Mouse (Mus musculus): ENCODE results near the gene Baat. TPM values are rescaled to one million over a fixed set of nuclear protein-coding genes. Genes with fewer than 3 reads are reported as not detected.

Gene Baat
- 0.12 TPM in 1 of 2 replicates, not detected in the other for polyA plus RNA-seq (2015; fragmentation: Nextera tagmentation; extraction: Ambion mirVana)

DNA sequence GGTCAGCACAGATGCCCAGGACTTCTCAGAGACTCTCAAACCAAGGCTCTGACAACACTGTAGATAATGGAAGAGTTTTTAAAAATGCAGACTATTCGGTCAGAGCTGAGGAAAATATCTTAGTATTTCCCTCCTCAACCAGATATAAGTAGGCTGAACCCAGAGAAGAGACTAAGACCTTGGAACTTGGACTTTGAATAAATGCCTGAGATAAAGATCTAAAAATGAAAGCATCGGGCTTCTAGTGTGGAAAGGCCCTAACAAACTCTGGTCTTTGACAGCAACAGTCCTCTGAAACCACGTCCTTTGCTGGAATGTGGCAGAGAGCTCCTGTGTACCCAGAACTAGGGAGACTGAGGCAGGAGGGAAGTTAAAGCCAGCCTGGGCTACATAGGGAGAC is at the start of gene Baat:
Gene Baat (minus strand): TSS at position 172 of the 400 bp plus-strand sequence.
- H3K4me3 ChIP-seq = no peak within 1 kb of the TSS
- H3K36me3 ChIP-seq = no peaks in the 10 kb centered on the region
- H3K27me3 ChIP-seq = no peaks in the 10 kb centered on the region
- no peak within 1 kb of the TSS for H3K9ac ChIP-seq
- 66% methylated on average over 3 of the region's 3 CpGs for WGBS
- no peak for ATAC-seq (ENCODE audit: insufficient number of reproducible peaks, low FRiP score, low TSS enrichment, low read depth)
- H3K9me3 ChIP-seq = no peaks in the 10 kb centered on the region
- H3K4me2 ChIP-seq = no peak within 1 kb of the TSS
- H3K27ac ChIP-seq = no peak within 1 kb of the TSS
- H3K4me1 ChIP-seq = no peaks in the 10 kb centered on the region

DNA sequence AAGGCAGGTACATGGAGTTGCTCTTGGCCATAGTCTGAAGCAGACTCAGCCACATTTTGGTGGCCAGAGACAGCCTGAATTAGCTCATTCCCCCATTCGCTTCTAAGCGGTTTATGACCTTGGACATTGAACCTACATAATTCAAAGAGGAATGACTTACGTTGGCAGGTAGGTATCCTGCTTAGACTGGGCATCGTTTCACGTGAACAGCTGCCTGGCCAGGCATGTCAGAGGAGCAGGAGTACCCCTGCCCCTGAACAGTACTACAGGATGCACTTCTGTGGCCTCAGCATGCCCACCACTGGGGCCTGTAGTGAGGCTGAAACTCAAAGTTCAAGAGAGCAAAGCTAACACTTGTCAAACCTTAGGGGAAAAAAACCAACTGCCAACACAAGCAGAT is 47.0 kb upstream of the Baat start:
- H3K27ac ChIP-seq = no peak overlapping the region
- H3K4me2 ChIP-seq = no peak overlapping the region
- no peak for ATAC-seq (ENCODE audit: insufficient number of reproducible peaks, low FRiP score, low TSS enrichment, low read depth)
- 69% methylated on average over 5 of the region's 5 CpGs for WGBS
- no peaks in the 10 kb centered on the region for H3K9me3 ChIP-seq
- H3K4me1 ChIP-seq = no peaks in the 10 kb centered on the region
- H3K27me3 ChIP-seq = no peaks in the 10 kb centered on the region
- H3K36me3 ChIP-seq = no peaks in the 10 kb centered on the region
- no peak overlapping the region for H3K4me3 ChIP-seq
- no peak overlapping the region for H3K9ac ChIP-seq

DNA sequence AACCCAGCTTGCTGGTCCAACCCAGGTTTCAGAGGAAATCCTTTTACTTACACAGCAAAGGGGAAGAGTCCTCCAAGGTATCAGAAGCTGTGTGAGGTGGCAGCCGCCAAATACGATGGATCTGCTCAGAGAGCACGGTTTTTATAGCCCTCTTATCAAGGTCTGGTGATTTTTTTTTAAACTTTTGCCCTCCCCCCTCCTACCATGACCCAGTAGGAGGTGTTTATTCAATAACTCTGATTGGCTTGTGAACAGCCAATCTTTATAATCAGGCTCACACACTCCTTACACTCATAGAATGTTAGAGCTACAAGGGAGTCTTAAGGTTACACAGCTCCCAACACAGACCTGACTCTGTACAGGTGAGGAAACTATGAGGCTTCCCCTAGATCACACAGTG is 43.0 kb upstream of the Baat start, which contains the start of gene Aldob:
Gene Aldob (minus strand): TSS at position 164 of the 400 bp plus-strand sequence.
- no peak for ATAC-seq (ENCODE audit: insufficient number of reproducible peaks, low FRiP score, low TSS enrichment, low read depth)
- Histone ChIP-seq H3K9me3 (no peaks in the 10 kb centered on the region), H3K27ac (no peak within 1 kb of the TSS), H3K27me3 (no peaks in the 10 kb centered on the region), H3K36me3 (no peaks in the 10 kb centered on the region), H3K9ac (no peak within 1 kb of the TSS), H3K4me2 (no peak within 1 kb of the TSS), H3K4me3 (no peak within 1 kb of the TSS), H3K4me1 (no peaks in the 10 kb centered on the region)
- WGBS = 44% methylated on average over 3 of the region's 3 CpGs

DNA sequence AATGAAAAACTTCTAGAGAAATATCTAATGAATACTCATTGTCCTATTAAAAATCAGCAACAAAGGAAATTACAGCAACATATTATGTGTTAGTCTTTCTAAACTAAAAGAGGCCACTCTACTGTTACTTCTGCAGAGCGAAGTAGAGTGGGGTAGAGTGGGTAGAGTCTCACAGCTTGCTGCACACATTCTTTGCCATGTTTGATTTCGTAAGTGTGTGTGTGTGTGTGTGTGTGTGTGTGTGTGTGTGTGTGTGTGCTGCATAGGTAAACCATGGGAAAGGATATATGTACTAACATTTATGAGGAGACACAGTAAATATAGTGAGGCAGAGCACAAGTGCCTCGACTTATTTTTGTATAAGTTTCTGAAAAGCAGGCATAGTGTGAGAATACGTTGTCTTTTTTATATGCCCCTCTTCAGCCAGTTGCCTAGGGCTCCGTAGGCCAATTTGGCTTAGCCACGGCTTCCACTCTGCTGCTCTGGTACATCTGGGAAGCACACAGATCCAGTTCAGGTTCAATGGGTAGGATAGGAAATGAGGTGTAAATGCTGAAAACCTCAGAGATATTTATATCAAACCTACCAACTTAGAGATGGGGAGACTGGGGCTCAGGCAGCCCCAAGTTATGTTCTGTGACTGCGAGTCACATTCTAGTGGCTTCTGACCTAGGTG is 41.3 kb upstream of the Baat start:
- Histone ChIP-seq H3K36me3 (no peaks in the 10 kb centered on the region), H3K27me3 (no peaks in the 10 kb centered on the region), H3K27ac (no peak overlapping the region), H3K4me2 (no peak overlapping the region), H3K9ac (no peak overlapping the region), H3K9me3 (no peaks in the 10 kb centered on the region), H3K4me1 (no peaks in the 10 kb centered on the region), H3K4me3 (no peak overlapping the region)
- WGBS = 80% methylated on average over 7 of the region's 7 CpGs
- ATAC-seq (ENCODE audit: insufficient number of reproducible peaks, low FRiP score, low TSS enrichment, low read depth) = no peak

DNA sequence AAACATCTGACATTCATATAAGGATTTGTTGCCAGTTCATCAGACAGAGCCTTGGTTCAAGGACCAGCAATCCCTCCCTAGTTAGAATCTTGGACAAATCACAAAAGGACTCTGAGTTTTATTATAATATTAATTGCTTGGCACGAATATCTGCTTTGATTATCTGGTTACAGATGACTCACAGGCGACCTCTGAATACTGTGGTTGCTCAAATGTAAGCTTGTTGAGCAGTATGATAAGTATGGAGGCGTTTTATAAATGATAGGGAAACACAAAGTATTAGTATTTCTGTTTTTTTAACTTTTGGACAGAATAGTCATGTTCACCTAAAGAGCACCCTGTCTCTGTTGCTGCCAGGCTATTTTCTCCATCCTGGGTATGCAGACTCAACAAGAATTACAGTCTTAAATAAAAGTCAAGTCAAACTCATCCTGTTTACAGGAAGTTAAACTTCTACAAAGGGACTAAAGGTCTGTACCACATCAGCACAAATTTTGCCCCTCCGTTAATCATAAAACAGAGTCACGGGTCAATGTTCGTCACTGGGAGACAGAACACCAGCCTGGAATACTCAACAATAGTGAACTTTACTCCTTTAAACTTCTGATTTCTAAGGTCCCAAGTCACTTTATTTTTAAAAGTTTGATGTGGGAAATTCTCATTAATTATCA is 40.7 kb upstream of the Baat start:
- Histone ChIP-seq H3K27ac (no peak overlapping the region), H3K4me3 (no peak overlapping the region), H3K4me1 (no peaks in the 10 kb centered on the region), H3K9me3 (no peaks in the 10 kb centered on the region), H3K9ac (no peak overlapping the region), H3K4me2 (no peak overlapping the region), H3K27me3 (no peaks in the 10 kb centered on the region), H3K36me3 (no peaks in the 10 kb centered on the region)
- no peak for ATAC-seq (ENCODE audit: insufficient number of reproducible peaks, low FRiP score, low TSS enrichment, low read depth)
- WGBS = 70% methylated on average over 6 of the region's 6 CpGs

DNA sequence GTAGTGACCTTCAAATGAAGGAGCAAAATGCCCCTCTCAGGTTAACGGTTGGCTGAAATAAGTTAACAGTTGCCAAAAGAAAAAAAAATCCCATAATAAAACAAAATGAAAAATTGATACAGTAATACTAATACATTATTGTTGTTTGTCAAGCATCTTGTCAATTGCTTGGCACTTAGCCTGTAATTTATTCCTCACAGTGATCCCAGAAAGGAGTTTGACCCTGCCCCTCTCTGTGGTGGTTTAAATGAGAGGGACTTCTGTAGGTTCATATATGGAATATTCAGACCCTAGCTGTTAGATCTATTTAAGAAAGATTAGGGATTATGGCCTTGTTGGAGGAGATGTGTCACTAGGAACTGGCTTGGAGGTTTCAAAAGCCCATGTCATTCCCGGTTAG is 39.7 kb upstream of the Baat start:
- no peak overlapping the region for H3K4me2 ChIP-seq
- ATAC-seq (ENCODE audit: insufficient number of reproducible peaks, low FRiP score, low TSS enrichment, low read depth) = no peak
- WGBS = 77% methylated on average over 2 of the region's 2 CpGs
- no peak overlapping the region for H3K4me3 ChIP-seq
- no peaks in the 10 kb centered on the region for H3K9me3 ChIP-seq
- H3K36me3 ChIP-seq = no peaks in the 10 kb centered on the region
- no peaks in the 10 kb centered on the region for H3K4me1 ChIP-seq
- no peak overlapping the region for H3K9ac ChIP-seq
- H3K27me3 ChIP-seq = no peaks in the 10 kb centered on the region
- H3K27ac ChIP-seq = no peak overlapping the region

DNA sequence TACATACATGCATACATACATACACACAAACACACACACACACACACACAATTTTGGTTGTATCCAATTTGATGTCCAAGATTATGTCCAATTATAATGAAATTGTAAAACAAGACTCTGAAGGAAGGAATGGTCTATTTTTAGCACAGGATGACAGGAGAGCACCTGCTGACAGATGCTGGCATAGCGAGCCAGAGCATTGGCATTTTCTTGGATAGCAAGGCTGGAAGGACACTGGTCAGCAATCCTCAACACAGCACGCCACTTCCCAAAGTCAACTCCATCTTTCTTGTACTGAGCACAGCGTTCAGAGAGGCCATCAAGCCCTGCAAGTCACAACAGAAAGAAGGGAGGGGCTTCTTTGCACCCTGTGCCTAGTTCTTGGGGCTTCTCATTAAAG is 34.6 kb upstream of the Baat start:
- 74% methylated on average over 3 of the region's 3 CpGs for WGBS
- Histone ChIP-seq H3K4me3 (no peak overlapping the region), H3K9me3 (no peaks in the 10 kb centered on the region), H3K27ac (no peak overlapping the region), H3K4me1 (no peaks in the 10 kb centered on the region), H3K27me3 (no peaks in the 10 kb centered on the region), H3K36me3 (no peaks in the 10 kb centered on the region), H3K9ac (no peak overlapping the region), H3K4me2 (no peak overlapping the region)
- ATAC-seq (ENCODE audit: insufficient number of reproducible peaks, low FRiP score, low TSS enrichment, low read depth) = no peak

DNA sequence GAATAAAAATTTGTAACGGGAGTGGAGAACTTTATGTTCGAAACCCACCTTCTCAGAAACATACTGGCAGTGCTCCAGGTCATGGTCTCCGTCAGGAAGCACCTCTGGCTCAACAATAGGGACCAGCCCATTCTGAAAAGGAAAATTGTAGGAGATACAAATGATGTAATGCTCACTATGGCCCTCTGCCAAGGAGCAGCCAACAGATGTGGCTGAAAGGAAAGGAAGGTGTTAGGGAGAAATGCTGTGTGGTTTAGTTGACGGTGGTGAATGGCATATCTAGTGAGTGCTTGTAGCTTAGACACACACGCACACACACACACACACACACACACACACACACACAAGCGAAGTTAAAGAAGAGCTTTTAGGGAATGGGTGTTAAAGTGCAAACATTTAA is 33.3 kb upstream of the Baat start:
- 51% methylated on average over 6 of the region's 6 CpGs for WGBS
- H3K4me1 ChIP-seq = no peaks in the 10 kb centered on the region
- no peaks in the 10 kb centered on the region for H3K9me3 ChIP-seq
- H3K36me3 ChIP-seq = no peaks in the 10 kb centered on the region
- no peak overlapping the region for H3K4me3 ChIP-seq
- no peak overlapping the region for H3K27ac ChIP-seq
- H3K9ac ChIP-seq = no peak overlapping the region
- ATAC-seq (ENCODE audit: insufficient number of reproducible peaks, low FRiP score, low TSS enrichment, low read depth) = no peak
- no peaks in the 10 kb centered on the region for H3K27me3 ChIP-seq
- H3K4me2 ChIP-seq = no peak overlapping the region

DNA sequence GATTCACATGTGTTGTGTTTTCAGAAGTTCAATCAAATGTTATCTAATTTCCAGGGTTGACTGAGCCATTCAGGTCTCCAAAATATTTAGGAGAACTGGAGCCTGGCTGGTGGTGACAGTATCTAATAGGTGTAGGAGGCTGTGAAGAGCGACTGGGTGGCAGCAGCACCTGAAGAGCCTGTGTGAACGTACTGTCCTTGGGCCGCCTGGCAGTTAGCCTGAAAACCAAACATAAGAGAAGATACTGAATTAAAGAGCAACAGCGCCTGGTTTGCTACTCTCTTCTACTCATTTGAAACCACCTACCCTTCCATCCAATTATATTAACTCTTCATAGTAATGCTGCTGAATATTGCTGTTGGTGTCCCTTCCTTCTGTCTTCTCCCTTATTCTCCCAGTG is 30.3 kb upstream of the Baat start:
- no peaks in the 10 kb centered on the region for H3K27me3 ChIP-seq
- 82% methylated on average over 4 of the region's 4 CpGs for WGBS
- H3K4me1 ChIP-seq = no peaks in the 10 kb centered on the region
- H3K4me2 ChIP-seq = no peak overlapping the region
- no peak for ATAC-seq (ENCODE audit: insufficient number of reproducible peaks, low FRiP score, low TSS enrichment, low read depth)
- no peak overlapping the region for H3K27ac ChIP-seq
- no peak overlapping the region for H3K9ac ChIP-seq
- H3K4me3 ChIP-seq = no peak overlapping the region
- H3K36me3 ChIP-seq = peaks cover 6% of the 10 kb centered on the region; the same call in 1 of the 2 replicates
- no peaks in the 10 kb centered on the region for H3K9me3 ChIP-seq

DNA sequence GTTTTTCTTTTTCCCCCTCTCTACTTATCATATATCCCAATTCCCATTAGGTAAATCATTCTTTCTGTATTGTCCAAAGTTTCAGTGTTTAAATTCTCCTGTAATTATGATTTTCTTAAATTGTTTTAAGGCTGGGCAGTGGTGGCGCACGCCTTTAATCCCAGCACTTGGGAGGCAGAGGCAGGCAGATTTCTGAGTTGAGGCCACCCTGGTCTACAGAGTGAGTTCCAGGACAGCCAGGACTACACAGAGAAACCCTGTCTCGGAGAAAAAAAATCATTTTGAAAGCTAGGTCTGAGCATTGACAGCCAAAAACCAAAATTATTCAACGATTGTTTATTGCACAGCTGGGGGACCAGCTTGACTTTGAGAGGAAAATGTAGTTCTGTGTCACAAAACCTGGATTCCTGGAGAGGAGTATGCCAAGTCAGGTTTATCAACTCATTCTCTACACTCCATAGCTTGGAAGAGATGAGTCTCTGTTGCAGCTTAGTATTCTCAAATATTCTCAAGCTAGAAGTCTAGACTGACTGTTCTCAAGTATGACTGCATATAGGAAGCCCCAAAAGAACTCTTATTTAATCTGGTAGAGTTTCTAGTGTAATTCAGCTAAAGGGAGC is 29.4 kb upstream of the Baat start:
- 88% methylated on average over 4 of the region's 4 CpGs for WGBS
- no peak for ATAC-seq (ENCODE audit: insufficient number of reproducible peaks, low FRiP score, low TSS enrichment, low read depth)
- peaks cover 10% of the 10 kb centered on the region for H3K36me3 ChIP-seq

DNA sequence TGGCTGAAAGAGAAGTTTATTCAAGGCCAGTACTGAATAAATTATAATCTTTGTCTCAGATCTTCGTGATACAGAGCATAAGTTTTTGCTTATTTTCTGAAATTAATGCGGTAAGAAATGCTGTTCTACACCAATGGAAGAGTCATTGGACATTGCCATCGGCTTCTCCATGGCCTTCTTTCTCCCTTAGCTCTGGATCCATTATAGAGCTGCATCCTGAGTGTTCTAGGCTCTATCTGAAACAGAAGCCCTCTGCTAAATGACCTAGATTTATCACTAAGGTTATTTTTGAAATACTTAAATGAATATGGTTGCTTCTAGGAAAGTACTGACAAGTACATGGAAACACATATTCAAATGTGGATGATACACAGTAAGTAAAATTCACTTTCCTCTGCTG is 28.7 kb upstream of the Baat start:
- H3K27ac ChIP-seq = no peak overlapping the region
- no peak overlapping the region for H3K9ac ChIP-seq
- ATAC-seq (ENCODE audit: insufficient number of reproducible peaks, low FRiP score, low TSS enrichment, low read depth) = no peak
- peaks cover 18% of the 10 kb centered on the region for H3K36me3 ChIP-seq
- peaks cover 2% of the 10 kb centered on the region; the same call in 1 of the 2 replicates for H3K9me3 ChIP-seq
- H3K4me2 ChIP-seq = no peak overlapping the region
- no peaks in the 10 kb centered on the region for H3K4me1 ChIP-seq
- no peak overlapping the region for H3K4me3 ChIP-seq
- no peaks in the 10 kb centered on the region for H3K27me3 ChIP-seq
- WGBS = 91% methylated on average over 3 of the region's 3 CpGs

More for the DNA sequence above, 29.4 kb upstream of the Baat start:
- Histone ChIP-seq H3K27me3 (no peaks in the 10 kb centered on the region), H3K9ac (no peak overlapping the region), H3K4me2 (no peak overlapping the region), H3K9me3 (no peaks in the 10 kb centered on the region), H3K4me3 (no peak overlapping the region), H3K4me1 (no peaks in the 10 kb centered on the region), H3K27ac (no peak overlapping the region)

DNA sequence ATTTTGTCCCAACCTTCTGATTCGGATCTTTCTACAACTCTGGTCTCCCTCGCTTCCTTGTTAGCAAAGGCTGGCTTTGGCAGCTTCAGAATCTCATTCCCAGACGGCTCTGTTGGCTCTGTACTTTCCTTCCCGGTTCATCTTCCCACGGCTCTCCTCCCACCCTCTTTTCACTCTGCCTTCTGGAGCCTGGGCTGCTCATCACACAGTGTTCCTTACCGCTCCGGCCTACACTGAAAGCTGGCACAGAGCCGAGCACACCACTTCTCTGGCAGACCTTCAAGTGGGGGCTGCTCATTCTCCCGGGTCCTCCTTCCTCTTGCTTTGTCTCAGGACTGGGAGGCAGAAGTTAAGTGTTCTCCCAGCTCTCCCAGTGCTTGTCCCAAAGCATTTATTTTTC is 16.2 kb upstream of the Baat start:
- H3K4me3 ChIP-seq = no peak overlapping the region
- H3K27ac ChIP-seq = no peak overlapping the region
- 0 out of 2 replicates have a peak overlapping the region, but pooled peaks have one; percentile 56 for H3K4me2 ChIP-seq
- H3K4me1 ChIP-seq = peaks cover 17% of the 10 kb centered on the region
- H3K9ac ChIP-seq = no peak overlapping the region
- 76% methylated on average over 9 of the region's 9 CpGs for WGBS
- ATAC-seq (ENCODE audit: insufficient number of reproducible peaks, low FRiP score, low TSS enrichment, low read depth) = no peak
- no peaks in the 10 kb centered on the region for H3K27me3 ChIP-seq
- H3K9me3 ChIP-seq = no peaks in the 10 kb centered on the region
- H3K36me3 ChIP-seq = peaks cover 18% of the 10 kb centered on the region
